Mouse (Mus musculus) hematopoietic stem cell, adult 5-6 weeks (primary cell): ENCODE results near the gene Ppm1j. TPM values are rescaled to one million over a fixed set of nuclear protein-coding genes. Genes with fewer than 3 reads are reported as not detected.

Experiments used
- ATAC-seq, 2 experiments: fragments of 125-278 bp in 1 of 2; replicated peaks in 1 of 2; 2 replicates each; pipeline ENCODE4 v1.8.0; 2016 to 2017; ENCODE audit warnings: inconsistent platforms in 2 of 2, mild to moderate bottlenecking in 2 of 2, moderate number of reproducible peaks in 2 of 2, low read depth in 1 of 2, moderate TSS enrichment in 1 of 2; ENCODE audit not compliant: low FRiP score in 2 of 2, poor library complexity in 2 of 2, severe bottlenecking in 2 of 2, insufficient read depth in 1 of 2, low TSS enrichment in 1 of 2
- total RNA-seq: library from RNA; stranded (forward); fragments of 172-1452, 232-1000 nt; gene quantifications from 2 replicates; pipeline ENCODE4 v1.2.3, GENCODE M21; 2017

Ppm1j gene
- total RNA-seq, 1 experiment from 2014 or later: not detected

- peak; percentile 25 to 34; a peak in 1 of 4 replicates for ATAC-seq
These were observed 3.5 kb upstream of the Ppm1j start for GRCm38 (mm10) chr3:104777342-104777741.

GRCm38 (mm10) chr3:104779949-104780348 lies 907 bp upstream of the Ppm1j start:
- peak in 1 of 2 experiments; percentile 28; a peak in 1 of 4 replicates for ATAC-seq

GRCm38 (mm10) chr3:104781471-104781903 lies 631 bp downstream of the Ppm1j start, which contains the start of gene Fam19a3:
Fam19a3 (minus strand) TSS chr3:104781840.
- 0 out of 4 replicates have a peak, but pooled peaks of 1 of the 2 experiments have one; percentile 16 for ATAC-seq

GRCm38 (mm10) chr3:104782061-104782681 lies 1.3 kb downstream of the Ppm1j start:
- no peak for ATAC-seq

GRCm38 (mm10) chr3:104783971-104784500 lies 3.2 kb downstream of the Ppm1j start:
- ATAC-seq: no peak

GRCm38 (mm10) chr3:104785284-104785683 lies 4.4 kb downstream of the Ppm1j start:
- no peak for ATAC-seq

GRCm38 (mm10) chr3:104788075-104788474 lies 7.2 kb downstream of the Ppm1j start, which contains the start of gene Rhoc:
Rhoc (plus strand) TSS chr3:104788375.
- ATAC-seq: no peak

- ATAC-seq: peak; percentile 52 to 53
These were observed 7.9 kb downstream of the Ppm1j start for GRCm38 (mm10) chr3:104788561-104789311.

- no peak for ATAC-seq
These were observed 8.4 kb downstream of the Ppm1j start for GRCm38 (mm10) chr3:104789312-104789605.

- no peak for ATAC-seq
These were observed 9.0 kb downstream of the Ppm1j start for GRCm38 (mm10) chr3:104789822-104790221.

GRCm38 (mm10) chr3:104790401-104790937 lies 9.6 kb downstream of the Ppm1j start:
- ATAC-seq: peak in 1 of 2 experiments; percentile 8; a peak in 1 of 4 replicates

- no peak for ATAC-seq
These were observed 10.2 kb downstream of the Ppm1j start for GRCm38 (mm10) chr3:104791017-104791416.

GRCm38 (mm10) chr3:104791671-104792070 lies 10.8 kb downstream of the Ppm1j start:
- ATAC-seq: no peak

- no peak for ATAC-seq
These were observed 11.8 kb downstream of the Ppm1j start for GRCm38 (mm10) chr3:104792360-104793270.

GRCm38 (mm10) chr3:104793871-104794828 lies 13.3 kb downstream of the Ppm1j start:
- ATAC-seq: peak; percentile 53 to 56

GRCm38 (mm10) chr3:104794953-104795470 lies 14.2 kb downstream of the Ppm1j start:
- ATAC-seq: no peak
